Mouse (Mus musculus) limb, embryonic 14.5 days (tissue): ENCODE data around the gene Fbxl16. TPM values are rescaled to one million over a fixed set of nuclear protein-coding genes. Genes with fewer than 3 reads are reported as not detected.
A peak's percentile ranks its signal among the peaks of the same experiment; 100 is the strongest.

Source experiments
- ATAC-seq: fragments of 200-750 bp; cut with Nextera tagmentation; 2 replicates; pipeline ENCODE4 v1.8.0; 2017; ENCODE audit warnings: low read depth, moderate number of reproducible peaks, moderate TSS enrichment; ENCODE audit not compliant: low FRiP score
- DNase-seq: peaks from one replicate; pipeline ENCODE4 v3.0.0-alpha.2; 2015; ENCODE audit warnings: low spot score
- H3K27ac ChIP-seq: fragments of 300-500 bp; sonication (generic); replicated peaks from 2 replicates; pipeline ENCODE4 v1.5.1; 2014; ENCODE audit warnings: low read depth, mild to moderate bottlenecking, low read length, moderate library complexity, mixed read lengths
- H3K27me3 ChIP-seq: fragments of 300-500 bp; sonication (generic); 2 replicates; pipeline ENCODE4 v1.6.1; 2014; ENCODE audit warnings: low read length, mixed read lengths; ENCODE audit not compliant: control insufficient read depth, insufficient read depth
- H3K36me3 ChIP-seq: fragments of 300-500 bp; sonication (generic); 2 replicates; pipeline ENCODE4 v1.6.1; 2014; ENCODE audit warnings: mild to moderate bottlenecking, low read length, moderate library complexity, mixed read lengths; ENCODE audit not compliant: control insufficient read depth, insufficient read depth
- H3K4me1 ChIP-seq: fragments of 300-500 bp; sonication (generic); 2 replicates; pipeline ENCODE4 v1.6.1; 2014; ENCODE audit warnings: antibody characterized with exemption, low read length, mixed read lengths; ENCODE audit not compliant: control insufficient read depth, insufficient read depth
- H3K4me2 ChIP-seq: fragments of 300-500 bp; sonication (generic); replicated peaks from 2 replicates; pipeline ENCODE4 v1.6.1; 2014; ENCODE audit warnings: low read depth, mild to moderate bottlenecking, low read length, moderate library complexity; ENCODE audit not compliant: severe bottlenecking
- H3K4me3 ChIP-seq: fragments of 300-500 bp; sonication (generic); replicated peaks from 2 replicates; pipeline ENCODE4 v1.5.1; 2014; ENCODE audit warnings: low read length
- H3K9ac ChIP-seq: fragments of 300-500 bp; sonication (generic); 2 replicates; pipeline ENCODE4 v1.6.1; 2014; ENCODE audit warnings: mild to moderate bottlenecking, low read depth, low read length, moderate library complexity; ENCODE audit not compliant: severe bottlenecking
- H3K9me3 ChIP-seq: fragments of 300-500 bp; sonication (generic); 2 replicates; pipeline ENCODE4 v1.6.1; 2016; ENCODE audit warnings: low read length; ENCODE audit not compliant: control insufficient read depth
- POLR2A ChIP-seq: fragments of 200-500 bp; IDR thresholded peaks from 2 replicates; pipeline ENCODE4 v1.8.0; 2012; ENCODE audit warnings: inconsistent platforms, mild to moderate bottlenecking, moderate library complexity, borderline replicate concordance; ENCODE audit not compliant: insufficient read depth, insufficient read length; ENCODE audit errors: extremely low read depth
- WGBS: fragments of 180-500 bp; shearing (Covaris S2); extraction: QIAGEN DNeasy Blood & Tissue Kit; methylation state at CpG from one replicate; pipeline ENCODE4 v1.1.7; 2014; 5-methylcytosine and 5-hydroxymethylcytosine counted together
- polyA plus RNA-seq, 2 experiments: library from polyadenylated mRNA; depleted of rRNA in 1 of 2; stranded (reverse) in 1 of 2; unstranded in 1 of 2; fragments of >200 nt; fragmentation: Nextera tagmentation in 1 of 2; extraction: Ambion mirVana in 1 of 2; gene quantifications; 2 replicates each; pipeline versions ENCODE4 v1.2.1 to v1.2.3; 2012 to 2014

The Fbxl16 gene
- polyA plus RNA-seq, 2 experiments: 2.0 to 6.5 TPM

DNA sequence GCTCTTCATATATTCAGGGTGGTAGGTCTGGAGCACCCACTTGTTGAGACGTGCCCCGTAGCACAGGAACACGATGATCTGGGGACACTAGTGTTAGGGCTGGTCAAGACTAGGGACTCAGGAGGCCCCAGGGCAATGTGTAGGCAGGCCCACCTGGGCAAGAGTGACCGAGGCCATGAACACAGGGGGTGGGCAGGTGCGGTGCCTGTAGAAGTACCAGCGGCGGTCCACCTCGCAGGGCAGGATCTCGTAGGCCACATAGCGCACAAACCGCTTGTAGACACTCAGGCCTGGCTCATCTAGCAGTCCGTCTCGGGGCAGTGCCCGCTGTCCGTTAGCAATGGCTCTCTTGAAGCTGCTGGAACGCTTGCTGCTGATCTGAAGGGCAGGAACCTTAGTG lies 26.9 kb downstream of the Fbxl16 start:
- WGBS: 88% methylated on average over 16 of the region's 16 CpGs
- no peak for DNase-seq
- peaks cover 47% of the 10 kb centered on the region for H3K4me1 ChIP-seq

DNA sequence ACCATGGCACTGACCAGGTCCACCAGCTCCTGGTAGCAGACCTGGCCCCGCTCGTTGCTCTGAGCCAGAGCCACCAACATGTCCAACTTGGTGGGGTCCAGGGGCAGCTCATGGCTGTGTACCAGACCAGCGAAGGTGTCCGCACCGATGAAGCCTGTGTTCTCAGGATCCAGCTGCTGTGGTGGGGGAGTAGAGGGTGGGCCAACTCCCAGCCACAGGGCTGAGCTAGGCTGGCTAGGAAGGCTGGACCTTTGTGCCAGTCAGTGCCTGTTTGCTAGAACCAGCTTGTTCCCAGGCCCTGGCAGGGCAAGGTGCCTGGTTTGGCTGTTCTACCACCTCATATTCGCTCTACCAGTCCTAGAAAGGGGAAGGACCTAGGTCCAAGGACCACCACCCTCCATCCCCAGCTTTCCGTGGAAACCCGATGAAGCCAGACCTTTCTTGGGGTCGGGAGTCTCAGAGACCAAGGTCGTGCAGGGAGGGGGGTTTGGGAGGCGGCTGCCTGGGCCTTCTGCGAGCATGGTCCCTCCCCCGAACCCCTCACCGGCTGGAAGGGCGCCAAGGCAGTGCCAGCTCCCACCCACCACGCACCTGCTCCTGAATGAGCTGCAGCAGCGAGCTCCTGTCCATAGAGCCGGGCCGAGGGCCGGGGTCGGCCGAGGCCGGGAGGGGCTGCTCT lies 27.7 kb downstream of the Fbxl16 start:
- Histone ChIP-seq H3K27ac (no peak overlapping the region), H3K4me1 (peaks cover 40% of the 10 kb centered on the region), H3K27me3 (no peaks in the 10 kb centered on the region), H3K4me2 (peak overlapping the region; percentile 75), H3K36me3 (peaks cover 49% of the 10 kb centered on the region), H3K9me3 (no peaks in the 10 kb centered on the region), H3K9ac (peak overlapping the region; percentile 53), H3K4me3 (peak overlapping the region; percentile 34)
- WGBS: 37% methylated on average over 14 of the region's 23 CpGs
- DNase-seq (no peak), ATAC-seq (no peak)
- TF ChIP-seq POLR2A: no peak

More for the DNA sequence above, 26.9 kb downstream of the Fbxl16 start:
- H3K9ac ChIP-seq: no peak overlapping the region
- no peak overlapping the region for H3K4me2 ChIP-seq
- no peaks in the 10 kb centered on the region for H3K27me3 ChIP-seq
- H3K9me3 ChIP-seq: no peaks in the 10 kb centered on the region
- no peak overlapping the region for H3K27ac ChIP-seq
- ATAC-seq: no peak
- TF ChIP-seq POLR2A: no peak
- no peak overlapping the region for H3K4me3 ChIP-seq
- H3K36me3 ChIP-seq: peaks cover 49% of the 10 kb centered on the region

DNA sequence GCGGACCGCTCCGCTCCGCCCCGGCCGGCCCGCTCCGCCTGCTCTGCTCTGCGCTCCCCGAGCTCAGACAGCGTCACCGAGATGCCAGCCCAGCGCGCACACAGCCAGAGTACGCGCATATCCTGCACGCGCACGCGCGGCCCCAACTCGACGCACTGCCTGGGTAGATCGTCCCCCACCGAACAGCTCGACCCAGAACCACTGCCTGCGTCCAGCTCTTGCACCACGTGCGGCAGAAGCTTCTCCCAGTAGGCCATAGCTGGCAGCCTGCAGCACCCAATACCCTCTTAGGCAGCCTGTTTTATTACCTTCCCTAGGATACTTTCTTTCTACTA lies 28.2 kb downstream of the Fbxl16 start, which contains the start of gene Rhbdl1:
Rhbdl1 (minus strand) TSS at position 220 of the 335 bp plus-strand sequence.
- Histone ChIP-seq H3K9ac (peak within 1 kb of the TSS; percentile 53), H3K36me3 (peaks cover 51% of the 10 kb centered on the region), H3K4me1 (peaks cover 35% of the 10 kb centered on the region), H3K4me2 (peak within 1 kb of the TSS; percentile 75), H3K4me3 (peak within 1 kb of the TSS; percentile 34), H3K27ac (no peak within 1 kb of the TSS; the same call in 1 of the 2 replicates), H3K9me3 (no peaks in the 10 kb centered on the region), H3K27me3 (no peaks in the 10 kb centered on the region)
- peak; percentile 6 for ATAC-seq
- TF ChIP-seq POLR2A: no peak
- DNase-seq: no peak
- WGBS: 0% methylated on average over 6 of the region's 29 CpGs

DNA sequence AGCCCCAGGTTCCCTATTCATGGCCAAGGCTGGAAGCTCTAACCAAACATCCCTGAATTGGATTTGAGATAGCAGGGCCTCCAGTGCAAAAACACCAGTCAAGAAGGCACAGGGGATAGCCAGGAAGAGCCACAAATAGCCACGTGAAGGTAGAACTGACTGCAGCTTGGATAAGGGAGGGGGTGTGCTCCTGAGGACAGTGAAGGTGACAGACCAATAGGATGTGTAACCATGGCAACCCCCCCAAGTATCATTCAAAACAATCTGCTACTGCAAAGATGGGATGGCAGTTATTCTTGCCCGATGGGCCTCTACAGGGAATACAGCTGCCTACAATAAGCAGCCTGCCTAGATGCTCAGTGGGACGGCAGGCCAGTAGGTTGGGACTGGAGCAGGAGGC lies 28.6 kb downstream of the Fbxl16 start:
- H3K4me1 ChIP-seq: peaks cover 34% of the 10 kb centered on the region
- no peak overlapping the region; the same call in 1 of the 2 replicates for H3K27ac ChIP-seq
- 47% methylated on average over 3 of the region's 3 CpGs for WGBS
- peak overlapping the region; percentile 75; the same call in 1 of the 2 replicates for H3K4me2 ChIP-seq
- peak overlapping the region; percentile 34; the same call in 1 of the 2 replicates for H3K4me3 ChIP-seq
- ATAC-seq (no peak), DNase-seq (no peak)
- no peak for TF ChIP-seq POLR2A
- peak overlapping the region; percentile 8; the same call in 1 of the 2 replicates for H3K9ac ChIP-seq
- H3K36me3 ChIP-seq: peaks cover 56% of the 10 kb centered on the region
- H3K9me3 ChIP-seq: no peaks in the 10 kb centered on the region
- no peaks in the 10 kb centered on the region for H3K27me3 ChIP-seq

DNA sequence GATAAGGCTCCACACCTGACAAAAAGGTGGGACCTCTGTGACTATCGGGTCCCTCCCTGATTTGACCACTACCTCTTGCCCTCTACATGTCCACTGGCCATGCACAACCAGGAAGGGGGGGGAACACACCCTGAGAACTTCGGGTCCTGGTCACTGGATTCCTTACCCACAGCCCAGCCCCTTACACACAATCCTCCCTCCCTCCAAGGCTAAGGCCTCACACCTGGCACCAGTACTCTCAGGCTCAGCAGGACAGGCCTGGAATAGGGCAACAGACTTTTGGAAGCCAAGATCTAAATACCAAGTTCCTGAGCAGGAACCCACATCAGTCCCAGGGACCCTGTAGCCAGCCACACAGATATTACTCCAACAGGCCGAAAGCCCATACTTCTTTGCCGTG lies 30.0 kb downstream of the Fbxl16 start:
- Histone ChIP-seq H3K36me3 (peaks cover 56% of the 10 kb centered on the region), H3K4me1 (peaks cover 38% of the 10 kb centered on the region), H3K4me2 (no peak overlapping the region), H3K27ac (no peak overlapping the region), H3K9me3 (no peaks in the 10 kb centered on the region), H3K27me3 (no peaks in the 10 kb centered on the region), H3K9ac (no peak overlapping the region), H3K4me3 (no peak overlapping the region)
- ATAC-seq (no peak), DNase-seq (no peak)
- no peak for TF ChIP-seq POLR2A
- 93% methylated on average over 4 of the region's 4 CpGs for WGBS
